Mouse (Mus musculus) kidney, embryonic 15.5 days (tissue): ENCODE data around the gene Pbx4. TPM values are rescaled to one million over a fixed set of nuclear protein-coding genes. Genes with fewer than 3 reads are reported as not detected.
A peak's percentile ranks its signal among the peaks of the same experiment; 100 is the strongest.

Experiments used
- ATAC-seq: fragments of 200-750 bp; cut with Nextera tagmentation; replicated peaks from 2 replicates; pipeline ENCODE4 v1.8.0; 2017; ENCODE audit warnings: moderate TSS enrichment; ENCODE audit not compliant: low FRiP score
- H3K27ac ChIP-seq: fragments of 300-500 bp; sonication (generic); 2 replicates; pipeline ENCODE4 v1.5.1; 2015; ENCODE audit warnings: mild to moderate bottlenecking, inconsistent platforms
- H3K27me3 ChIP-seq: fragments of 300-500 bp; sonication (generic); 2 replicates; pipeline ENCODE4 v1.6.1; 2015; ENCODE audit warnings: inconsistent platforms
- H3K36me3 ChIP-seq: fragments of 300-500 bp; sonication (generic); 2 replicates; pipeline ENCODE4 v1.6.1; 2015; ENCODE audit warnings: inconsistent platforms
- H3K4me1 ChIP-seq: fragments of 300-500 bp; sonication (generic); 2 replicates; pipeline ENCODE4 v1.6.1; 2015; ENCODE audit warnings: inconsistent platforms
- H3K4me2 ChIP-seq: fragments of 300-500 bp; sonication (generic); 2 replicates; pipeline ENCODE4 v1.6.1; 2015; ENCODE audit warnings: moderate library complexity, mild to moderate bottlenecking, inconsistent platforms
- H3K4me3 ChIP-seq: fragments of 300-500 bp; sonication (generic); replicated peaks from 2 replicates; pipeline ENCODE4 v1.5.1; 2015; ENCODE audit warnings: mild to moderate bottlenecking, inconsistent platforms
- H3K9ac ChIP-seq: fragments of 300-500 bp; sonication (generic); 2 replicates; pipeline ENCODE4 v1.6.1; 2015; ENCODE audit warnings: mild to moderate bottlenecking, inconsistent platforms
- H3K9me3 ChIP-seq: fragments of 300-500 bp; sonication (generic); replicated peaks from 2 replicates; pipeline ENCODE4 v1.6.1; 2016; ENCODE audit warnings: inconsistent platforms
- WGBS: fragments of 180-500 bp; shearing (Covaris S2); methylation state at CpG from one replicate; pipeline ENCODE4 v1.1.7; 2015; ENCODE audit warnings: mixed read lengths; 5-methylcytosine and 5-hydroxymethylcytosine counted together
- polyA plus RNA-seq: library from polyadenylated mRNA; unstranded; fragments of >200 nt; fragmentation: Nextera tagmentation; extraction: Ambion mirVana; gene quantifications from 2 replicates; pipeline ENCODE4 v1.2.1, GENCODE M21; 2015

Pbx4 gene
- polyA plus RNA-seq, 1 experiment from 2014 or later: 8.3 TPM

GRCm38 (mm10) chr8:69893863-69894262 lies 61.6 kb downstream of the Pbx4 start:
- H3K9me3 ChIP-seq: no peaks in the 10 kb centered on the region
- H3K27ac ChIP-seq: no peak overlapping the region
- 0 out of 2 replicates have a peak, but pooled peaks have one; percentile 3 for ATAC-seq
- H3K4me3 ChIP-seq: no peak overlapping the region
- H3K4me2 ChIP-seq: no peak overlapping the region
- H3K4me1 ChIP-seq: peaks cover 35% of the 10 kb centered on the region
- H3K27me3 ChIP-seq: peaks cover 21% of the 10 kb centered on the region
- H3K36me3 ChIP-seq: peaks cover 60% of the 10 kb centered on the region
- no peak overlapping the region for H3K9ac ChIP-seq
- 43% methylated on average over 17 of the region's 17 CpGs for WGBS

- ATAC-seq: no peak
- no peak overlapping the region for H3K4me3 ChIP-seq
- no peak overlapping the region for H3K9ac ChIP-seq
- H3K36me3 ChIP-seq: peaks cover 64% of the 10 kb centered on the region
- peaks cover 11% of the 10 kb centered on the region for H3K27me3 ChIP-seq
- H3K4me2 ChIP-seq: no peak overlapping the region
- 67% methylated on average over 6 of the region's 6 CpGs for WGBS
- H3K27ac ChIP-seq: no peak overlapping the region
- H3K9me3 ChIP-seq: no peaks in the 10 kb centered on the region
- H3K4me1 ChIP-seq: peaks cover 34% of the 10 kb centered on the region
Observed at GRCm38 (mm10) chr8:69894836-69895332, 62.6 kb downstream of the Pbx4 start.

- no peaks in the 10 kb centered on the region for H3K9me3 ChIP-seq
- H3K4me2 ChIP-seq: no peak overlapping the region
- peaks cover 45% of the 10 kb centered on the region for H3K4me1 ChIP-seq
- peaks cover under 1% of the 10 kb centered on the region for H3K27me3 ChIP-seq
- H3K4me3 ChIP-seq: no peak overlapping the region
- peaks cover 64% of the 10 kb centered on the region for H3K36me3 ChIP-seq
- no peak overlapping the region for H3K27ac ChIP-seq
- H3K9ac ChIP-seq: no peak overlapping the region
- ATAC-seq: no peak
- 81% methylated on average over 4 of the region's 4 CpGs for WGBS
Observed at GRCm38 (mm10) chr8:69895772-69896451, 63.6 kb downstream of the Pbx4 start.

GRCm38 (mm10) chr8:69897857-69898256 lies 65.6 kb downstream of the Pbx4 start:
- H3K4me3 ChIP-seq: no peak overlapping the region
- H3K4me1 ChIP-seq: peaks cover 58% of the 10 kb centered on the region
- H3K27ac ChIP-seq: no peak overlapping the region
- H3K36me3 ChIP-seq: peaks cover 58% of the 10 kb centered on the region
- no peak for ATAC-seq
- H3K27me3 ChIP-seq: no peaks in the 10 kb centered on the region
- 89% methylated on average over 6 of the region's 6 CpGs for WGBS
- no peak overlapping the region for H3K4me2 ChIP-seq
- no peak overlapping the region for H3K9ac ChIP-seq
- H3K9me3 ChIP-seq: no peaks in the 10 kb centered on the region

GRCm38 (mm10) chr8:69899876-69900275 lies 67.6 kb downstream of the Pbx4 start:
- H3K9me3 ChIP-seq: no peaks in the 10 kb centered on the region
- H3K4me2 ChIP-seq: no peak overlapping the region
- H3K36me3 ChIP-seq: peaks cover 38% of the 10 kb centered on the region
- no peak for ATAC-seq
- H3K27me3 ChIP-seq: no peaks in the 10 kb centered on the region
- H3K4me1 ChIP-seq: peaks cover 64% of the 10 kb centered on the region
- no peak overlapping the region for H3K9ac ChIP-seq
- 81% methylated on average over 2 of the region's 2 CpGs for WGBS
- H3K27ac ChIP-seq: no peak overlapping the region
- H3K4me3 ChIP-seq: no peak overlapping the region

- Histone ChIP-seq H3K4me3 (peak overlapping the region; percentile 83), H3K36me3 (peaks cover 30% of the 10 kb centered on the region; the same call in 1 of the 2 replicates), H3K27me3 (no peaks in the 10 kb centered on the region), H3K9me3 (no peaks in the 10 kb centered on the region), H3K4me2 (peak overlapping the region; percentile 92), H3K9ac (peak overlapping the region; percentile 70), H3K27ac (peak overlapping the region; percentile 98), H3K4me1 (peaks cover 64% of the 10 kb centered on the region)
- no peak for ATAC-seq
- 15% methylated on average over 12 of the region's 12 CpGs for WGBS
Observed at GRCm38 (mm10) chr8:69900895-69901451, 68.7 kb downstream of the Pbx4 start.

GRCm38 (mm10) chr8:69901484-69902162 lies 69.3 kb downstream of the Pbx4 start:
- Histone ChIP-seq H3K9me3 (no peaks in the 10 kb centered on the region), H3K4me2 (peak overlapping the region; percentile 92), H3K27me3 (no peaks in the 10 kb centered on the region), H3K36me3 (peaks cover 24% of the 10 kb centered on the region; the same call in 1 of the 2 replicates), H3K9ac (peak overlapping the region; percentile 70), H3K4me1 (peaks cover 58% of the 10 kb centered on the region), H3K4me3 (peak overlapping the region; percentile 83), H3K27ac (peak overlapping the region; percentile 98)
- WGBS: 1% methylated on average over 41 of the region's 41 CpGs
- ATAC-seq: peak; percentile 76

GRCm38 (mm10) chr8:69902163-69903062 lies 70.1 kb downstream of the Pbx4 start, which contains the start of the genes Tssk6, Ndufa13 and Yjefn3:
Gene Tssk6 (plus strand): TSS chr8:69902184.
Gene Ndufa13 (minus strand): TSS chr8:69902558.
Gene Yjefn3 (minus strand): TSS chr8:69902712.
- Histone ChIP-seq H3K9ac (peak within 1 kb of the TSS; percentile 70), H3K4me1 (peaks cover 51% of the 10 kb centered on the region), H3K4me2 (peak within 1 kb of the TSS; percentile 92), H3K4me3 (peak within 1 kb of the TSS; percentile 83), H3K27ac (peak within 1 kb of the TSS; percentile 98), H3K36me3 (peaks cover 22% of the 10 kb centered on the region; the same call in 1 of the 2 replicates), H3K9me3 (no peaks in the 10 kb centered on the region), H3K27me3 (no peaks in the 10 kb centered on the region)
- peak; percentile 44 for ATAC-seq
- 2% methylated on average over 89 of the region's 89 CpGs for WGBS

- H3K4me2 ChIP-seq: peak overlapping the region; percentile 92
- H3K36me3 ChIP-seq: peaks cover 23% of the 10 kb centered on the region
- H3K9ac ChIP-seq: peak overlapping the region; percentile 70
- H3K27ac ChIP-seq: peak overlapping the region; percentile 98
- peaks cover 47% of the 10 kb centered on the region for H3K4me1 ChIP-seq
- WGBS: under 1% methylated on average over 45 of the region's 45 CpGs
- no peaks in the 10 kb centered on the region for H3K27me3 ChIP-seq
- peak overlapping the region; percentile 83 for H3K4me3 ChIP-seq
- ATAC-seq: peak; percentile 90
- H3K9me3 ChIP-seq: no peaks in the 10 kb centered on the region
Observed at GRCm38 (mm10) chr8:69903063-69903542, 70.8 kb downstream of the Pbx4 start.

- peaks cover 41% of the 10 kb centered on the region for H3K4me1 ChIP-seq
- H3K4me3 ChIP-seq: peak overlapping the region; percentile 83
- no peak for ATAC-seq
- no peak overlapping the region for H3K27ac ChIP-seq
- peaks cover 25% of the 10 kb centered on the region for H3K36me3 ChIP-seq
- H3K9ac ChIP-seq: 0 out of 2 replicates have a peak overlapping the region, but pooled peaks have one; percentile 70
- 77% methylated on average over 8 of the region's 8 CpGs for WGBS
- no peaks in the 10 kb centered on the region for H3K27me3 ChIP-seq
- H3K4me2 ChIP-seq: peak overlapping the region; percentile 92
- H3K9me3 ChIP-seq: no peaks in the 10 kb centered on the region
Observed at GRCm38 (mm10) chr8:69904096-69904495, 71.8 kb downstream of the Pbx4 start.

GRCm38 (mm10) chr8:69906260-69906659 lies 74.0 kb downstream of the Pbx4 start:
- Histone ChIP-seq H3K9me3 (no peaks in the 10 kb centered on the region), H3K4me1 (peaks cover 24% of the 10 kb centered on the region), H3K4me2 (no peak overlapping the region), H3K27ac (no peak overlapping the region), H3K27me3 (no peaks in the 10 kb centered on the region), H3K9ac (no peak overlapping the region), H3K36me3 (peaks cover 44% of the 10 kb centered on the region), H3K4me3 (no peak overlapping the region)
- ATAC-seq: no peak
- 84% methylated on average over 2 of the region's 2 CpGs for WGBS
